Mouse (Mus musculus): ENCODE measurements around the gene Rbms2. TPM values are rescaled to one million over a fixed set of nuclear protein-coding genes. Genes with fewer than 3 reads are reported as not detected.
"Not testable (repeated sequence)": the region's sequence is repeated elsewhere in the genome, so short reads cannot be mapped to it uniquely, and the experiment has no call there.

Gene Rbms2
- total RNA-seq, 4 experiments from 2014 or later = 14.3 to 18.7 (median 17.1) TPM

GRCm38 (mm10) chr10:128091564-128092505 is 88.3 kb downstream of the Rbms2 start, which contains the start of gene Baz2a:
Baz2a (plus strand) TSS chr10:128091577.
- no peak for DNase-seq (ENCODE audit: low spot score in 2 of 2)

- DNase-seq (ENCODE audit: low spot score in 2 of 2) = peak; percentile 66 to 69
Observed at GRCm38 (mm10) chr10:128090651-128091563, 89.2 kb downstream of the Rbms2 start.

GRCm38 (mm10) chr10:128089842-128090241 is 90.3 kb downstream of the Rbms2 start:
- no peak for DNase-seq (ENCODE audit: low spot score in 2 of 2)

- DNase-seq (ENCODE audit: low spot score in 2 of 2) = no peak
Observed at GRCm38 (mm10) chr10:128088181-128088580, 91.9 kb downstream of the Rbms2 start.

GRCm38 (mm10) chr10:128087216-128087615 is 92.9 kb downstream of the Rbms2 start:
- DNase-seq (ENCODE audit: low spot score in 2 of 2) = not testable (repeated sequence)

GRCm38 (mm10) chr10:128086391-128086790 is 93.7 kb downstream of the Rbms2 start:
- no peak for DNase-seq (ENCODE audit: low spot score in 2 of 2)

GRCm38 (mm10) chr10:128084160-128084559 is 95.9 kb downstream of the Rbms2 start:
- no peak for DNase-seq (ENCODE audit: low spot score in 2 of 2)

- no peak for DNase-seq (ENCODE audit: low spot score in 2 of 2)
Observed at GRCm38 (mm10) chr10:128083688-128084087, 96.4 kb downstream of the Rbms2 start.

GRCm38 (mm10) chr10:128082880-128083421 is 97.1 kb downstream of the Rbms2 start, which contains the start of gene Atp5b:
Atp5b (plus strand) TSS chr10:128083273.
- peak; percentile 98 to 99 for DNase-seq (ENCODE audit: low spot score in 2 of 2)

- no peak for DNase-seq (ENCODE audit: low spot score in 2 of 2)
Observed at GRCm38 (mm10) chr10:128082477-128082808, 97.7 kb downstream of the Rbms2 start.

- DNase-seq (ENCODE audit: low spot score in 2 of 2) = no peak
Observed at GRCm38 (mm10) chr10:128081807-128082476, 98.2 kb downstream of the Rbms2 start.

Small RNA genes lying within 50 kb of the gene (microRNA-seq; reads per million reads assigned to microRNA genes)
- 15.7 to 17.0 reads per million in 2 experiments for gene Mir677

Other genes with a start within 250 kb of the Rbms2 start
- not detected for gene Hsd17b6, start 172.7 kb downstream of the Rbms2 start, total RNA-seq (2022)
- 1 to 10 TPM; 6.5 to 9.3 (median 8.1) TPM for gene Prim1, start 165.1 kb downstream of the Rbms2 start, total RNA-seq (2022)
- 100 to 1,000 TPM; 335 to 362 (median 360) TPM for gene Naca, start 144.7 kb downstream of the Rbms2 start, total RNA-seq (2022)
- gene Ptges3, start 121.3 kb downstream of the Rbms2 start, total RNA-seq (2022) = 100 to 1,000 TPM; 118 to 126 (median 124) TPM
- gene Atp5b, start 97.0 kb downstream of the Rbms2 start, total RNA-seq (2022) = 1,000 to 10,000 TPM; 1,625 to 1,859 (median 1,782) TPM
- 10 to 100 TPM; 36.4 to 39.1 (median 38.4) TPM for gene Baz2a, start 88.7 kb downstream of the Rbms2 start, total RNA-seq (2022)
- 10 to 100 TPM; 32.6 to 36.0 (median 34.0) TPM for gene Gls2, start 14.2 kb upstream of the Rbms2 start, total RNA-seq (2022)
- 1 to 10 TPM; 8.4 to 9.4 (median 9.2) TPM for gene Spryd4, start 31.5 kb upstream of the Rbms2 start, total RNA-seq (2022)
- not detected for gene Mip, start 45.5 kb upstream of the Rbms2 start, total RNA-seq (2022)
- 1 to 10 TPM; 6.4 to 9.9 (median 7.8) TPM for gene Timeless, start 51.8 kb upstream of the Rbms2 start, total RNA-seq (2022)
- not detected for gene Apon, start 73.8 kb upstream of the Rbms2 start, total RNA-seq (2022)
- gene Apof, start 88.4 kb upstream of the Rbms2 start, total RNA-seq (2022) = under 1 TPM in 1 of 4 experiments, not detected in 3; 0.30 TPM
- 10 to 100 TPM; 26.8 to 38.6 (median 28.2) TPM for gene Stat2, start 90.3 kb upstream of the Rbms2 start, total RNA-seq (2022)
- under 1 TPM in 1 of 4 experiments, not detected in 3; 0.36 TPM for gene Il23a, start 118.5 kb upstream of the Rbms2 start, total RNA-seq (2022)
- 10 to 100 TPM; 14.5 to 15.5 (median 15.3) TPM for gene Pan2, start 123.0 kb upstream of the Rbms2 start, total RNA-seq (2022)
- 10 to 100 TPM; 66.6 to 76.7 (median 67.6) TPM for gene Cnpy2, start 142.2 kb upstream of the Rbms2 start, total RNA-seq (2022)
- gene Cs, start 157.4 kb upstream of the Rbms2 start, total RNA-seq (2022) = 100 to 1,000 TPM; 221 to 239 (median 230) TPM
- gene Coq10a, start 188.7 kb upstream of the Rbms2 start, total RNA-seq (2022) = 10 to 100 TPM; 59.3 to 62.4 (median 61.5) TPM
- gene Ankrd52, start 196.8 kb upstream of the Rbms2 start, total RNA-seq (2022) = 10 to 100 TPM; 41.2 to 49.0 (median 44.8) TPM
- under 1 TPM in 3 of 4 experiments, not detected in 1; 0.27 to 0.61 (median 0.59) TPM for gene Slc39a5, start 220.9 kb upstream of the Rbms2 start, total RNA-seq (2022)
- 10 to 100 TPM; 90.1 to 97.4 (median 94.1) TPM for gene Nabp2, start 231.2 kb upstream of the Rbms2 start, total RNA-seq (2022)
- 10 to 100 TPM; 72.2 to 79.3 (median 73.4) TPM for gene Rnf41, start 231.4 kb upstream of the Rbms2 start, total RNA-seq (2022)